Mouse (Mus musculus) macrophage (primary cell): ENCODE measurements at regions not wholly inside any gene's neighbourhood (a gene's known extent, or its start where the extent isn't known, plus 50 kb on each side); places are given as distances from the start of the nearest gene placed in this dataset.

Experiments used
- H3K27ac ChIP-seq: fragments of 350-480 bp; formaldehyde crosslinking; 2 replicates; pipeline ENCODE4 v1.9.0; 2021
- H3K36me3 ChIP-seq: fragments of 350-480 bp; formaldehyde crosslinking; 2 replicates; pipeline ENCODE4 v1.9.0; 2021; ENCODE audit errors: inconsistent target
- H3K4me3 ChIP-seq: fragments of 350-480 bp; formaldehyde crosslinking; 2 replicates; pipeline ENCODE4 v1.9.0; 2021; ENCODE audit errors: inconsistent target
- H3K79me2 ChIP-seq: fragments of 350-480 bp; formaldehyde crosslinking; 2 replicates; pipeline ENCODE4 v1.9.0; 2021; ENCODE audit errors: inconsistent target
- WGBS: methylation state at CpG from one replicate; pipeline ENCODE4 v1.1.7; 2026; ENCODE audit warnings: inconsistent platforms; ENCODE audit not compliant: missing documents; 5-methylcytosine and 5-hydroxymethylcytosine counted together

- no peak overlapping the region for H3K4me3 ChIP-seq
- WGBS, result 72% methylated on average over 7 of the region's 7 CpGs
- no peaks in the 10 kb centered on the region for H3K79me2 ChIP-seq
- no peak overlapping the region for H3K27ac ChIP-seq
- H3K36me3 ChIP-seq, result no peaks in the 10 kb centered on the region
Observed at GRCm38 (mm10) chr2:160479240-160479639, 112.4 kb upstream of the Mafb start.

- WGBS, result 87% methylated on average over 5 of the region's 5 CpGs
- Histone ChIP-seq H3K36me3 (no peaks in the 10 kb centered on the region), H3K79me2 (no peaks in the 10 kb centered on the region), H3K4me3 (no peak overlapping the region), H3K27ac (no peak overlapping the region)
Observed at GRCm38 (mm10) chr2:160485097-160485496, 118.2 kb upstream of the Mafb start.

- H3K79me2 ChIP-seq, result no peaks in the 10 kb centered on the region
- no peaks in the 10 kb centered on the region for H3K36me3 ChIP-seq
- H3K27ac ChIP-seq, result no peak overlapping the region
- 92% methylated on average over 5 of the region's 5 CpGs for WGBS
- H3K4me3 ChIP-seq, result no peak overlapping the region
Observed at GRCm38 (mm10) chr2:160485515-160485914, 118.7 kb upstream of the Mafb start.

GRCm38 (mm10) chr2:160499726-160500125, 132.9 kb upstream of the Mafb start:
- WGBS, result 29% methylated on average over 1 of the region's 1 CpGs
- H3K36me3 ChIP-seq, result no peaks in the 10 kb centered on the region
- H3K79me2 ChIP-seq, result no peaks in the 10 kb centered on the region
- H3K4me3 ChIP-seq, result no peak overlapping the region
- no peak overlapping the region for H3K27ac ChIP-seq

GRCm38 (mm10) chr2:160502901-160503300, 136.0 kb upstream of the Mafb start:
- Histone ChIP-seq H3K27ac (no peak overlapping the region), H3K36me3 (no peaks in the 10 kb centered on the region), H3K79me2 (no peaks in the 10 kb centered on the region), H3K4me3 (no peak overlapping the region)
- WGBS, result 78% methylated on average over 2 of the region's 2 CpGs

- WGBS, result 87% methylated on average over 14 of the region's 16 CpGs
- Histone ChIP-seq H3K36me3 (no peaks in the 10 kb centered on the region), H3K27ac (no peak overlapping the region), H3K79me2 (no peaks in the 10 kb centered on the region), H3K4me3 (no peak overlapping the region)
Observed at GRCm38 (mm10) chr2:160503597-160504393, 136.9 kb upstream of the Mafb start.

- Histone ChIP-seq H3K36me3 (no peaks in the 10 kb centered on the region), H3K79me2 (no peaks in the 10 kb centered on the region), H3K4me3 (no peak overlapping the region), H3K27ac (no peak overlapping the region)
- whole genome bisulfite sequencing, result 93% methylated on average over 4 of the region's 4 CpGs
Observed at GRCm38 (mm10) chr2:160504394-160504657, 137.5 kb upstream of the Mafb start.

- no peak overlapping the region for H3K27ac ChIP-seq
- 72% methylated on average over 9 of the region's 9 CpGs for WGBS
- H3K4me3 ChIP-seq, result no peak overlapping the region
Observed at GRCm38 (mm10) chr2:160507371-160507770, 138.3 kb upstream of the Top1 start.

DNA sequence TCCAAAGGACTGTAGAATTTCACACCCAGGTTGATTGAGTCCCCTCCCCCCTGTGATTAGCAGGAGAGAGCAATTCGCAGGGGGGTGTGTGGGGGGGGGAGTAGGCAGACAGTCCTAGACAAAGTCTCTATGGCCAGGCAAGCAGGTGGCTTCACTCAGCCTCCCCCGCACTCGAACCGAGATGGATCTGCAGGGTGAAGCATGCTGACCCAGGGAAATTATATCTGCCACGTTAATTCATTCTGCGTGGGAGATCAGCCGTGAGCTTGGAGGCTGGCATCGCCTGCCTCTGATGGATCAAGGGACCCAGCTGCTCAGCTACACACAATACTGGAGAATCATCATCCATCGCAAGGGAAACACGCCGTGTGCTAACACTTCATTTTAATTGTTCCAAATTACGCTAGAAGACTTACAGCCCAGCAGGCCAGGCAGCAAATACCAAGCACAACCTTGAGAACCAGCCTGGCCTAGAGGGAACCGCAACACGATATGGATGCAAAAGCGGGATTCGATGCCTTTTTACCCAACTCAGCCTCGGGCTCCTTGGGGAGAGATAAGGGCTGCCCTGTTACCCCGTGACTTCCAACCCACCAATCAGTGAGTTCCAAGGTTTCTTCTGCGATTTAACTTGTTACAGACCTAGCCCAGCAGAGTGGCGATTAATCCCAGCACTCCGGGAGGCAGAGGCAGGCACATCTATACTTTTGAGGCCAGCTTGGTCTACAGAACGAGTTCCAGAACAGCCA, 137.7 kb upstream of the Top1 start:
- H3K79me2 ChIP-seq, result no peaks in the 10 kb centered on the region
- H3K27ac ChIP-seq, result no peak overlapping the region
- H3K4me3 ChIP-seq, result no peak overlapping the region
- H3K36me3 ChIP-seq, result no peaks in the 10 kb centered on the region
- 82% methylated on average over 22 of the region's 22 CpGs for WGBS

More at GRCm38 (mm10) chr2:160507371-160507770, 138.3 kb upstream of the Top1 start:
- no peaks in the 10 kb centered on the region for H3K36me3 ChIP-seq
- H3K79me2 ChIP-seq, result no peaks in the 10 kb centered on the region

DNA sequence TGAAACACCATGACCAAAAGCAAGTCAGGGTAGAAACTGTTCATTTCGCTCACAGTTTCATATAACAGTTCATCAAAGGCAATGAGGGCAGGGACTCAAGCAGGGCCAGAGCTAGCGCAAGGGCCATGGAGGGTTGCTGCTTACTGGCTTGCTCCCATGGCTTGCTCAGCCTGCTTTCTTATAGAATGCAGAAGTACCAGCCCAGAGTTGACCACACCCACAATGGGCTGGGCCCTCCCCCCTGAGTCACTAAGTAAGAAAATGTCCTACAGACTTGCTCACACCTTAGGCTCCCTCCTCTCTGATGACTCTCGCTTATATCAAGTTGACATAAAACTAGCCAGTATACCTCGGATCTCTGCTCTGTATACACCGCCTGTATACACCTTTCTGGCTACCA, 135.5 kb upstream of the Top1 start:
- H3K79me2 ChIP-seq, result no peaks in the 10 kb centered on the region
- no peak overlapping the region for H3K4me3 ChIP-seq
- no peaks in the 10 kb centered on the region for H3K36me3 ChIP-seq
- WGBS, result 96% methylated on average over 5 of the region's 5 CpGs
- H3K27ac ChIP-seq, result no peak overlapping the region

DNA sequence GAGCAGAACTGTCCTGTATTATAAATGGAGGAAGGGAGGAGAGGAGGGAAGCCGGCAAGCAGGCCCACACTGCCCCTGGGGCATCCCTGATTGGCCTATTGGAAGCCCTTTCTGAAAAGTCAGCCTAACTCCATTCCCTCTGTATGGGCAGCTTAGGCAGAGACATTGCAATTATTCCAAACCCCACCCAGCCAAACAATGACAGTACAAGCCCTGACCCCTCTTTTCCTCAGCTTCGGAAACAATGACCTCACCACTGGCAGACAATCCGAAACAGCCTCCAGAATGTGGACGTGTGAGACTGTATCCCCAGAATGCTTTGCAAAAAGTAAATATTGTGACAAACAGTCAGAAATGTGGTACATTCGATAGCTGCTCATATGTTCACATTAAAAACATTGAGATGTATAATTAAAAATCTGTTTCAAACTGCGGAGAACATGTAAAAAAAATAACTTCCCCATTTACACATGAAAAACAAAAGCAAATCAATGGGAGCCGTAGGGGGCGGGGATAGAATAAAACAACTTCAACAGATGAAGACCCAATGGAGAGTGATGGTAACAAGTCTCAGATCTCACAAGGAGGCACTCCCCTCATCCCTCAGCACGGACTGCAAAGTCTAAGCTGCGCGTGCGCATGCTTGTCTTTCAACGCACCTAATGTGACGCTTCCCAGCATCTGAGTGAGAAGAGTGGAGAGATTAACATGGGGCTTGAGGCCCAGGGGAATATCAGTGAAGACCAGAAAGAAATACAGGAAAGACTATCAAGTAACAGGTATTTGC, 134.9 kb upstream of the Top1 start:
- Histone ChIP-seq H3K79me2 (no peaks in the 10 kb centered on the region), H3K36me3 (no peaks in the 10 kb centered on the region), H3K4me3 (no peak overlapping the region), H3K27ac (no peak overlapping the region)
- WGBS, result 63% methylated on average over 14 of the region's 14 CpGs

GRCm38 (mm10) chr2:160515621-160516020, 130.1 kb upstream of the Top1 start:
- no peaks in the 10 kb centered on the region for H3K36me3 ChIP-seq
- H3K4me3 ChIP-seq, result no peak overlapping the region
- no peaks in the 10 kb centered on the region for H3K79me2 ChIP-seq
- 59% methylated on average over 6 of the region's 6 CpGs for WGBS
- H3K27ac ChIP-seq, result no peak overlapping the region

DNA sequence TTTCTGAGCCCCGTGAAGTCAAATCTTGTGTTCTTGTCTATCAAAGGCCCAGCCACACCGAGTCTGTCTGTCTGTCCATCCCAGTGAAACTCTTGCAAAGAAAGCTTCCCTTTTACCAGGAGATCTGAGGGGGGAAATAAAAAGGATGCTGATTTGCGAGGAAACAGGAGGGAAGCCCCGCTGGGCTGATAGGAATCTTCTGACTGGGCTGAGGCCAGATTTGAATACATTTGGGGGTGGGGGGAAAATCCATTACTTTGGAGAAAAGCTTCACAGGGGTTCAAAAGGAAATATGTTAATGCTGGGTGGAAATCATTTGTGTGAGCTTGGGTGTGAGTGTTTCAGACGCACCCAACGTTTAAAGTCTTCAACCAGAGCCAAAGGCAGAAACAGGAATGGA, 129.2 kb upstream of the Top1 start:
- H3K36me3 ChIP-seq, result no peaks in the 10 kb centered on the region
- WGBS, result 30% methylated on average over 6 of the region's 6 CpGs

GRCm38 (mm10) chr2:160525301-160526205, 120.1 kb upstream of the Top1 start:
- Histone ChIP-seq H3K36me3 (no peaks in the 10 kb centered on the region), H3K4me3 (no peak overlapping the region), H3K27ac (no peak overlapping the region), H3K79me2 (no peaks in the 10 kb centered on the region)
- 82% methylated on average over 8 of the region's 9 CpGs for WGBS

More for the DNA sequence above, 129.2 kb upstream of the Top1 start:
- Histone ChIP-seq H3K27ac (no peak overlapping the region), H3K79me2 (no peaks in the 10 kb centered on the region), H3K4me3 (no peak overlapping the region)
